In the genomic region with DNA sequence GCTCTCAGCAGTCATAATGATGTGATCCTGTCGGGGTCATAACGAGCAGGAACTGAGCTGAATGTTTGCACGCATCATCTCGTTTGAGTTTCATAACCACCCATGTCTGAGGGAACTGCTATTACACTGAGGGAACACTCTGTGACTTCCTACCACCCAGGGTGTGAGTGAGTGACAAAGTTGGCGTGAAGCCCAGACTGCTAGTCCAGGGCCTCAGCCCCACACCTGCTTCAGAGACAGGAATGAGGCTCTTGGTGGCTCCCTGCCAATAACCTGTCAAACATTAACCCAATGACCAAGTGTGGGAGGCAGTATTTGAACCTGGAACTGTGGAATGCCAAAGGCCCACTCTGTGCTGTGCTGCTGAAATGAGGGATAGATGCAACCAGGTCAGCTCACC, we compare ENCODE assay signal across 8 mouse cellular contexts.
DNase-seq lines count a peak whose midpoint lies in the region; ATAC-seq and TF ChIP-seq lines count a peak whose summit lies in the region.

No protein-coding gene starts in this region.

- H3K9ac ChIP-seq in forebrain, embryonic 14.5 days (ENCODE audit: low read length): no peak overlapping the region
- no peak overlapping the region for H3K9ac ChIP-seq in intestine, embryonic 16.5 days (ENCODE audit: low read depth, low read length)
- H3K9ac ChIP-seq in liver, embryonic 15.5 days: no peak overlapping the region
- H3K9ac ChIP-seq in stomach, embryonic 14.5 days (replicated peaks; ENCODE audit: low read depth, low read length): no peak overlapping the region

- no peaks in the 10 kb centered on the region for H3K4me1 ChIP-seq in forebrain, embryonic 14.5 days (ENCODE audit: control insufficient read depth, insufficient read depth, low read length)
- peaks cover 11% of the 10 kb centered on the region for H3K4me1 ChIP-seq in intestine, embryonic 16.5 days (ENCODE audit: control insufficient read depth, insufficient read depth, low read length)
- H3K4me1 ChIP-seq in liver, embryonic 15.5 days (replicated peaks): 0 out of 2 replicates have a peak, but pooled peaks cover 3% of the 10 kb centered on the region
- peaks cover 6% of the 10 kb centered on the region; the same call in 1 of the 2 replicates for H3K4me1 ChIP-seq in stomach, embryonic 14.5 days (ENCODE audit: control insufficient read depth, insufficient read depth, low read length)
- H3K4me1 ChIP-seq in thymus, adult 2 months (replicated peaks; ENCODE audit: control insufficient read depth, insufficient read depth, low read length): no peaks in the 10 kb centered on the region

- 29% methylated on average over 5 of the region's 5 CpGs for WGBS in forebrain, embryonic 14.5 days
- WGBS in intestine, embryonic 16.5 days: 33% methylated on average over 5 of the region's 5 CpGs
- 45% methylated on average over 5 of the region's 5 CpGs for WGBS in liver, embryonic 15.5 days (ENCODE audit: insufficient replicate concordance)
- 31% methylated on average over 5 of the region's 5 CpGs for WGBS in stomach, embryonic 14.5 days
- 10% methylated on average over 5 of the region's 5 CpGs for WGBS in thymus, adult 2 months

- peak; percentile 61; the same call in 1 of the 2 replicates for ATAC-seq in forebrain, embryonic 14.5 days
- ATAC-seq in intestine, embryonic 16.5 days: peak; percentile 100
- ATAC-seq in liver, embryonic 15.5 days (ENCODE audit: insufficient read depth): peak; percentile 91
- ATAC-seq in stomach, embryonic 14.5 days (ENCODE audit: insufficient number of reproducible peaks, insufficient read depth, low FRiP score, low read depth): peak; percentile 91

- no peaks in the 10 kb centered on the region for H3K36me3 ChIP-seq in forebrain, embryonic 14.5 days (ENCODE audit: control insufficient read depth, insufficient read depth, low read length)
- H3K36me3 ChIP-seq in intestine, embryonic 16.5 days (ENCODE audit: control insufficient read depth, insufficient read depth, low read length): no peaks in the 10 kb centered on the region
- H3K36me3 ChIP-seq in liver, embryonic 15.5 days (replicated peaks): no peaks in the 10 kb centered on the region
- no peaks in the 10 kb centered on the region for H3K36me3 ChIP-seq in stomach, embryonic 14.5 days (ENCODE audit: control insufficient read depth, insufficient read depth, low read length)
- H3K36me3 ChIP-seq in thymus, adult 2 months (ENCODE audit: control insufficient read depth, insufficient read depth, low read length): no peaks in the 10 kb centered on the region

- no peak for TF ChIP-seq CTCF in thymus, adult 2 months (IDR thresholded peaks at IDR 0.05; ENCODE audit: borderline replicate concordance, control insufficient read depth, extremely low read depth, insufficient read depth, low read length, poor library complexity)

- TF ChIP-seq POLR2A in thymus, adult 2 months (IDR thresholded peaks at IDR 0.05; ENCODE audit: control insufficient read depth, extremely low read depth, insufficient read depth, low read length, poor library complexity): no peak

- peak; percentile 5 for DNase-seq in cerebellum, adult 9-11 months
- no peak for DNase-seq in cerebellum, adult 11 months
- DNase-seq in 3T3-L1 (ENCODE audit: low read depth, low spot score): peak; percentile 59
- DNase-seq in forebrain, embryonic 14.5 days (ENCODE audit: low spot score): peak; percentile 36
- no peak for DNase-seq in thymus, adult 2 months

- no peak overlapping the region for H3K27ac ChIP-seq in forebrain, embryonic 14.5 days (ENCODE audit: low read depth, low read length)
- peak overlapping the region; percentile 73; the same call in 1 of the 2 replicates for H3K27ac ChIP-seq in intestine, embryonic 16.5 days (ENCODE audit: low read length)
- no peak overlapping the region; the same call in 1 of the 2 replicates for H3K27ac ChIP-seq in liver, embryonic 15.5 days (replicated peaks)
- H3K27ac ChIP-seq in stomach, embryonic 14.5 days (ENCODE audit: low read length): no peak overlapping the region
- H3K27ac ChIP-seq in thymus, adult 2 months (ENCODE audit: control insufficient read depth, insufficient read depth, low read length): no peak overlapping the region

- no peaks in the 10 kb centered on the region for H3K27me3 ChIP-seq in forebrain, embryonic 14.5 days (replicated peaks; ENCODE audit: control insufficient read depth, insufficient read depth, low read length)
- no peaks in the 10 kb centered on the region for H3K27me3 ChIP-seq in intestine, embryonic 16.5 days (replicated peaks; ENCODE audit: control insufficient read depth, insufficient read depth, low read length)
- H3K27me3 ChIP-seq in liver, embryonic 15.5 days: no peaks in the 10 kb centered on the region
- no peaks in the 10 kb centered on the region for H3K27me3 ChIP-seq in stomach, embryonic 14.5 days (ENCODE audit: control insufficient read depth, insufficient read depth, low read length)
- no peaks in the 10 kb centered on the region; the same call in 1 of the 2 replicates for H3K27me3 ChIP-seq in thymus, adult 2 months (ENCODE audit: control insufficient read depth, insufficient read depth, low read length)

- H3K4me2 ChIP-seq in forebrain, embryonic 14.5 days (ENCODE audit: low read length): no peak overlapping the region
- no peak overlapping the region for H3K4me2 ChIP-seq in intestine, embryonic 16.5 days (ENCODE audit: low read depth, low read length)
- no peak overlapping the region for H3K4me2 ChIP-seq in liver, embryonic 15.5 days
- no peak overlapping the region for H3K4me2 ChIP-seq in stomach, embryonic 14.5 days (replicated peaks; ENCODE audit: low read depth, low read length)

- H3K9me3 ChIP-seq in forebrain, embryonic 14.5 days (replicated peaks; ENCODE audit: control insufficient read depth, low read length): no peaks in the 10 kb centered on the region
- no peaks in the 10 kb centered on the region for H3K9me3 ChIP-seq in intestine, embryonic 16.5 days (ENCODE audit: control insufficient read depth, low read length)
- no peaks in the 10 kb centered on the region for H3K9me3 ChIP-seq in liver, embryonic 15.5 days (replicated peaks)
- no peaks in the 10 kb centered on the region for H3K9me3 ChIP-seq in stomach, embryonic 14.5 days (ENCODE audit: control insufficient read depth, low read depth, low read length)

- no peak overlapping the region for H3K4me3 ChIP-seq in forebrain, embryonic 14.5 days (ENCODE audit: low read depth, low read length)
- no peak overlapping the region for H3K4me3 ChIP-seq in intestine, embryonic 16.5 days (ENCODE audit: low read length)
- no peak overlapping the region for H3K4me3 ChIP-seq in liver, embryonic 15.5 days (replicated peaks)
- no peak overlapping the region for H3K4me3 ChIP-seq in stomach, embryonic 14.5 days (ENCODE audit: low read depth, low read length)
- H3K4me3 ChIP-seq in thymus, adult 2 months (ENCODE audit: control insufficient read depth, insufficient read depth, low read length): no peak overlapping the region

Comparison
In these comparisons a context has a peak if more than half of its experiments do, and no peak if none do; other contexts are left out.
1. DNase-seq: peak in cerebellum, adult 9-11 months (single experiment), 3T3-L1 (single experiment) and forebrain, embryonic 14.5 days (single experiment); none in cerebellum, adult 11 months (single experiment) and thymus, adult 2 months (single experiment).
2. Peak in every context shown above with its lines, with median percentiles within 50 percentile points of each other: ATAC-seq.